Mouse (Mus musculus): ENCODE results near the gene Wscd2. TPM values are rescaled to one million over a fixed set of nuclear protein-coding genes. Genes with fewer than 3 reads are reported as not detected.
A peak's percentile ranks its signal among the peaks of the same experiment; 100 is the strongest.

The Wscd2 gene
- polyA plus RNA-seq, 2 experiments, result 8.4 to 12.5 TPM

- ATAC-seq (ENCODE audit: low FRiP score, low read depth), result no peak
- Histone ChIP-seq H3K4me3 (replicated peaks; ENCODE audit: low read length) (no peak overlapping the region), H3K4me2 (replicated peaks; ENCODE audit: low read depth, low read length, severe bottlenecking) (no peak overlapping the region), H3K4me1 (ENCODE audit: control insufficient read depth, insufficient read depth, low read length) (peaks cover 8% of the 10 kb centered on the region), H3K36me3 (ENCODE audit: control insufficient read depth, insufficient read depth, low read length) (no peaks in the 10 kb centered on the region), H3K9ac (ENCODE audit: low read depth, low read length, severe bottlenecking) (no peak overlapping the region), H3K9me3 (ENCODE audit: control insufficient read depth, low read length) (no peaks in the 10 kb centered on the region), H3K27ac (replicated peaks; ENCODE audit: low read depth, low read length) (no peak overlapping the region), H3K27me3 (ENCODE audit: control insufficient read depth, insufficient read depth, low read length) (peaks cover 7% of the 10 kb centered on the region; the same call in 1 of the 2 replicates)
- DNase-seq (ENCODE audit: low spot score), result no peak
- TF ChIP-seq POLR2A (IDR thresholded peaks at IDR 0.05; ENCODE audit: borderline replicate concordance, extremely low read depth, insufficient read depth, insufficient read length), result no peak
- WGBS, result 91% methylated on average over 9 of the region's 9 CpGs
These were observed 516 bp upstream of the Wscd2 start for GRCm38 (mm10) chr5:113489617-113490016.

GRCm38 (mm10) chr5:113490467-113491260 lies 531 bp downstream of the Wscd2 start:
- no peak for TF ChIP-seq POLR2A (IDR thresholded peaks at IDR 0.05; ENCODE audit: borderline replicate concordance, extremely low read depth, insufficient read depth, insufficient read length)
- H3K4me3 ChIP-seq (replicated peaks; ENCODE audit: low read length), result peak overlapping the region; percentile 48
- DNase-seq (ENCODE audit: low spot score) (peak; percentile 58), ATAC-seq (ENCODE audit: low FRiP score, low read depth) (peak; percentile 77)
- peak overlapping the region; percentile 70; the same call in 1 of the 2 replicates for H3K27ac ChIP-seq (replicated peaks; ENCODE audit: low read depth, low read length)
- WGBS, result 1% methylated on average over 48 of the region's 63 CpGs
- peak overlapping the region; percentile 74 for H3K9ac ChIP-seq (ENCODE audit: low read depth, low read length, severe bottlenecking)
- H3K9me3 ChIP-seq (ENCODE audit: control insufficient read depth, low read length), result no peaks in the 10 kb centered on the region
- H3K4me1 ChIP-seq (ENCODE audit: control insufficient read depth, insufficient read depth, low read length), result peaks cover 8% of the 10 kb centered on the region
- H3K36me3 ChIP-seq (ENCODE audit: control insufficient read depth, insufficient read depth, low read length), result no peaks in the 10 kb centered on the region
- H3K27me3 ChIP-seq (ENCODE audit: control insufficient read depth, insufficient read depth, low read length), result peaks cover 7% of the 10 kb centered on the region; the same call in 1 of the 2 replicates
- H3K4me2 ChIP-seq (replicated peaks; ENCODE audit: low read depth, low read length, severe bottlenecking), result peak overlapping the region; percentile 76

- no peaks in the 10 kb centered on the region for H3K36me3 ChIP-seq (ENCODE audit: control insufficient read depth, insufficient read depth, low read length)
- DNase-seq (ENCODE audit: low spot score), result no peak
- H3K9ac ChIP-seq (ENCODE audit: low read depth, low read length, severe bottlenecking), result peak overlapping the region; percentile 74
- no peaks in the 10 kb centered on the region for H3K9me3 ChIP-seq (ENCODE audit: control insufficient read depth, low read length)
- TF ChIP-seq POLR2A (IDR thresholded peaks at IDR 0.05; ENCODE audit: borderline replicate concordance, extremely low read depth, insufficient read depth, insufficient read length), result no peak
- H3K4me2 ChIP-seq (replicated peaks; ENCODE audit: low read depth, low read length, severe bottlenecking), result peak overlapping the region; percentile 76
- peaks cover 8% of the 10 kb centered on the region for H3K4me1 ChIP-seq (ENCODE audit: control insufficient read depth, insufficient read depth, low read length)
- ATAC-seq (ENCODE audit: low FRiP score, low read depth), result no peak
- peaks cover 7% of the 10 kb centered on the region; the same call in 1 of the 2 replicates for H3K27me3 ChIP-seq (ENCODE audit: control insufficient read depth, insufficient read depth, low read length)
- WGBS, result 58% methylated on average over 4 of the region's 4 CpGs
- no peak overlapping the region for H3K27ac ChIP-seq (replicated peaks; ENCODE audit: low read depth, low read length)
- H3K4me3 ChIP-seq (replicated peaks; ENCODE audit: low read length), result peak overlapping the region; percentile 48
These were observed 1.4 kb downstream of the Wscd2 start for GRCm38 (mm10) chr5:113491552-113491951.

GRCm38 (mm10) chr5:113491988-113492387 lies 1.9 kb downstream of the Wscd2 start:
- Histone ChIP-seq H3K9ac (ENCODE audit: low read depth, low read length, severe bottlenecking) (no peak overlapping the region), H3K4me3 (replicated peaks; ENCODE audit: low read length) (peak overlapping the region; percentile 48; the same call in 1 of the 2 replicates), H3K36me3 (ENCODE audit: control insufficient read depth, insufficient read depth, low read length) (no peaks in the 10 kb centered on the region), H3K4me2 (replicated peaks; ENCODE audit: low read depth, low read length, severe bottlenecking) (peak overlapping the region; percentile 76), H3K9me3 (ENCODE audit: control insufficient read depth, low read length) (no peaks in the 10 kb centered on the region), H3K4me1 (ENCODE audit: control insufficient read depth, insufficient read depth, low read length) (peaks cover 8% of the 10 kb centered on the region), H3K27me3 (ENCODE audit: control insufficient read depth, insufficient read depth, low read length) (peaks cover 7% of the 10 kb centered on the region; the same call in 1 of the 2 replicates), H3K27ac (replicated peaks; ENCODE audit: low read depth, low read length) (no peak overlapping the region)
- 84% methylated on average over 3 of the region's 3 CpGs for WGBS
- no peak for ATAC-seq (ENCODE audit: low FRiP score, low read depth)
- TF ChIP-seq POLR2A (IDR thresholded peaks at IDR 0.05; ENCODE audit: borderline replicate concordance, extremely low read depth, insufficient read depth, insufficient read length), result no peak
- no peak for DNase-seq (ENCODE audit: low spot score)

GRCm38 (mm10) chr5:113492417-113493035 lies 2.4 kb downstream of the Wscd2 start:
- Histone ChIP-seq H3K9ac (ENCODE audit: low read depth, low read length, severe bottlenecking) (peak overlapping the region; percentile 36; the same call in 1 of the 2 replicates), H3K36me3 (ENCODE audit: control insufficient read depth, insufficient read depth, low read length) (no peaks in the 10 kb centered on the region), H3K27me3 (ENCODE audit: control insufficient read depth, insufficient read depth, low read length) (peaks cover 7% of the 10 kb centered on the region; the same call in 1 of the 2 replicates), H3K27ac (replicated peaks; ENCODE audit: low read depth, low read length) (no peak overlapping the region), H3K4me1 (ENCODE audit: control insufficient read depth, insufficient read depth, low read length) (peaks cover 8% of the 10 kb centered on the region), H3K4me3 (replicated peaks; ENCODE audit: low read length) (no peak overlapping the region), H3K9me3 (ENCODE audit: control insufficient read depth, low read length) (no peaks in the 10 kb centered on the region), H3K4me2 (replicated peaks; ENCODE audit: low read depth, low read length, severe bottlenecking) (peak overlapping the region; percentile 32)
- DNase-seq (ENCODE audit: low spot score), result no peak
- 13% methylated on average over 7 of the region's 7 CpGs for WGBS
- TF ChIP-seq POLR2A (IDR thresholded peaks at IDR 0.05; ENCODE audit: borderline replicate concordance, extremely low read depth, insufficient read depth, insufficient read length), result no peak
- ATAC-seq (ENCODE audit: low FRiP score, low read depth), result peak; percentile 16; the same call in 1 of the 2 replicates

Measured in limb, embryonic 14.5 days (tissue).